Mouse (Mus musculus) olfactory bulb, adult 2 months (tissue): ENCODE results near the gene Atp1b3.

Experiments
- CTCF ChIP-seq: fragments of 200-500 bp; IDR thresholded peaks from 2 replicates; pipeline ENCODE4 v1.5.1; 2012; ENCODE audit warnings: low read depth, mild to moderate bottlenecking, low read length, moderate library complexity; ENCODE audit not compliant: insufficient read depth
- POLR2A ChIP-seq: fragments of 200-500 bp; IDR thresholded peaks from 2 replicates; pipeline ENCODE4 v1.6.1; 2012; ENCODE audit warnings: mild to moderate bottlenecking, low read depth, low read length, moderate library complexity; ENCODE audit not compliant: insufficient read depth

- no peak for TF ChIP-seq CTCF
- no peak for TF ChIP-seq POLR2A
These were observed 79.3 kb downstream of the Atp1b3 start for GRCm38 (mm10) chr9:96284916-96285315.
